Mouse (Mus musculus) A20 (cell line): ENCODE measurements around the gene Cdcp2.
"Not testable (repeated sequence)": the region's sequence is repeated elsewhere in the genome, so short reads cannot be mapped to it uniquely, and the experiment has no call there.

Experiments used
- DNase-seq: peaks from one replicate; pipeline ENCODE4 v3.0.0-alpha.2; 2011; ENCODE audit warnings: low read depth, low spot score

Gene Cdcp2

DNA sequence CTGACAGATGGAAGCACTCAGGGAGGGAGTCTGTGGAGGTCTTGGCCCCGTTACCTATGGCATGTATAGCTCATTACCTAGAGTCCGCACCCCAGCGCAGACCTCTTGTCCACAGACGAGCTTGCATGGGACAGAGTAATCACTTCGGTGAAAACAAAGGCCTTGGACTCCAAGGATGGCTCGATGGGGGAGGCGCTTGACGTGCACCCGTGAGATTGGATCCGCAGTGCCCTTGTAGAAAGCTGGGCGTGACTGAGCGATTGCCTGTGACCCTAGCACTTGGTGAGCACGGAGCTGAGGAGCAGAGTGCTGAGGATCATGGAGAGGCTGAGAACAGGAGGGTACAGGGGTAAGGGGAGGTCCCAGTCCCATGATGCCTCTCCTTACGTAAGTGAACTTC is 5.0 kb upstream of the Cdcp2 start:
- DNase-seq, result no peak

DNA sequence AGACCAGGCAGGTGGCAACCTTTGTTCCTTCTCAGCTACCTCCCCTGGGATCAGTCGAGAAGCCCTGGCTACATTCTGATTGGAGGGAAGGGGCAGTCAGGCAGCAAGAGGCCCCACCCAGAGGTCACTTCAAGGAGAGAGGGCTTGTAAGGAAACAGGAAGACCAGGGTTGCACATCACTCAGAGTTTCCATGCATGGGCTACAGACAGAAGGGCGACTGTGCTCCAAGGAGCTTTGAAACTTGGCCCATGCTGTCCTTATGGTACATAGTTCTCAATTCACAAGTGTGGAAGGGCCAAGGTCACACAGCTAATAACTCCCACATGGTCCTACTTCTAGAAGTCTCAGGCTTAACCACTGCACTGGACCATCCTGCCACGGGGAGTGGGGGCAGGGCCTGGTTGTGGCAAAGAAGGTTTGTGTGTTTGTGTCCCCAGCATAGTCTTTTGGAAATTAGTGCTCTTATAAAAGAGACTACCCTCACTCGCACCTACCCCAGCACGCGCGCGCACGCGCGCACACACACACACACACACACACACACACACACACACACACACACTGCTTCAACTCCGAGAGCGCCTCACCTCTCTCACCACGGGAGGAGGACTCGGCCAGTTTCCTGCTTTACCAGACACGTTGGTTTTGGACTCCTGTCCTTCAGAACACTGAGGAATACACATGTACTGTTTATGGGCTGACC is 2.1 kb upstream of the Cdcp2 start:
- no peak for DNase-seq

DNA sequence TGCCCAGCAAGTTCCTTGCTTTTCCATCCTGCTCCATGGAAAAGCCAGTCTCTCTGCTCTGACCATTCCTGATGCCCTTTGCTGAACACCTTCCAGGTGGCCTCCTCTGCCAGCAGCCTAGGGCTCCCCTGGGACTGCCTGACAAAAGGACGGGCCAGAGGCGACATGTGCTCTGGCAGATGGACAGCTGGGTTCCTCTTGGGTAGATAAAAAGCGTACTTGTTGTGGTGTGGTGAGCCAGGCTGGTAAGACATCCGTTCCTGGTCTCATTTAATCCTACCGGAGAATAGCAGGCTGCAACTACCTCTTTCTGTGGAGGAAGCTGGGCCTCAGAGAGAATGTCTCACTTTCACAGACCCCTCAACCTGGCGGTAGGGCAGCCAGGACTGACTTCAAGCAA is 648 bp upstream of the Cdcp2 start:
- DNase-seq, result no peak

DNA sequence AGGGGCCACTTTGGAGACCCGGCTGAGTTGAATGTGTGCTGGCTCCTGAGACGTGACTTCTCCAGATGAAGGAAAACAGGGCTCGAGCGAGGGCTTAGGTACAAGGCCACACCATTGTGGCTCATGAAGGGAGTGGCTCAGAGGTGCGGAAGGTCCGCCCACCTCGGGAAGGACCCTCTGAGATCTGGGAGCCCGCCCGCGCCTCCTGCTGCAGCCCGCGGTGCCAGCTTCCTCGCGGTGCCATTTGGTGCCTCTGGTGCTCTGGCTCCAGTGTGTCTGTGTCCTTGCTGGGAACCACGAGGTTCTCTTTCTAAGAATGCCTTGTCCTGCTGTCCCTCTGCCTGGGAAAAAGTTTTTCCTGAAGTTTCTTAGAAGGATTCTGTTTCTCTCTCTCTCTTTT is 1.2 kb downstream of the Cdcp2 start:
- DNase-seq, result no peak

DNA sequence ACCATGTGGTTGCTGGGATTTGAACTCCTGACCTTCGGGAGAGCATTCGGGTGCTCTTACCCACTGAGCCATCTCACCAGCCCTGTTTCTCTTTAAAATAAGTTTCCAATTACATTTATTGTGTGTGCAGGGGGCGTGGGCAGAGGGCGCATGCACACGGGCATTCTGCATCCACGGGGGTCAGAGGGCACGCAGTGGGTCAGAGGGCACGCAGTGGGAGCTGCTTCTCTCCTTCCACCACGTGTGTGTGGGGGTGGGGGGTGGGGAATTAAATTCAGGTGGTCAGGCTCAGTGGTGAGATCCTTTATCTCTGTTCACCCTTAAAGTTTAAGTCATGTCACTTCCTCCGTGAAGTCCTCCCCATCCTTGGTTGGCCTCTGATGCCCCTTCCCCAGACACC is 1.7 kb downstream of the Cdcp2 start:
- DNase-seq, result no peak

DNA sequence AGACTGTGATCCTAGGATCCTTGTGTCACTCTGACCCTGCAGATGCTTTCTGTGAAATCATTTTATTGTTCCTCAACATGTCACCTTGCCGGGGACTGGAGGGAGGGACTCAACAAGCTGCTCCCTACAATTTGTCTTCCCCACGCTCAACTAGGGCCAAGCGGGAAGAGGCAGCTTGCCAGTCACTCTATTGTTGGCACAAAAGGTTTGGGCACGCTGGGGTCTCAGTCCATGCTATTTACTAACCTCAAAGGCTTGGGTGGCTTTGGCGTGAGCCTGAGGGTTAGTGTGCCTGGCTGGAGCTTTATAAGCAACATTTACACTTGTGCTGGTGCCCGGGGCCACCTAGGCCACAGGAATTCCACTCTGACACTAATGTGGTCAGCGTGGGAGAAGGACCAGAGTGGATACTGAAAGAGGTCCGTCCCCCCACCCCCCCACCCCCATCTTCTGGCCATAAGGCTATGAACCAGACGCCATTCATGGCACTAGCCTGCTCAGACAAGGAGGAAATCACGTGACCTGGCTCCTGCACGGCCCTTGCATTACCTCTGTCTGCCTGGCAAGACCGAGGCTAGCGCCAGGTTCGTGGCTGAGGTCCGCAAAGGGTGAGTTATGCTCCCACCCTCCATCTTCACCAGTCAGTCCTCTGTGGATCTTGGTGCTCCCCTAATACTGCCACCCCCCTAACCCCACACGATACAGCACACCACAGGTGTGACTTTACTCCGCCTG is 2.3 kb downstream of the Cdcp2 start:
- no peak for DNase-seq

DNA sequence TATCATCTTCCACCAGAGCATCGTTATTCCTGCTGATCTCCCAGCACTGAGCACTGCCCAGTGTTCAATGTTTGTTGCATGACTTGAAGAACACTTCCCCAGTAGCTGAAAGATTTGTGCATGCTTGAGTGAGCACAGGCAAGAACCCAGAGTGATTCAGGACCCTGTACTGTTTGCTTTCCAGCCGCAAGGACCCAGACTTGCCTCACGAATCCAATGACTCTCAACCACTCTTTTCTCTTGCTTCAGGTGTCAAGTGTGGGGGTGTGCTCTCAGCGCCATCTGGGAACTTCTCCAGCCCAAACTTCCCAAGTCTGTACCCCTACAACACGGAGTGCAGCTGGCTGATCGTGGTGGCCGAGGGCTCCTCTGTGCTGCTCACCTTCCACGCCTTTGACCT is 5.5 kb downstream of the Cdcp2 start:
- no peak for DNase-seq

DNA sequence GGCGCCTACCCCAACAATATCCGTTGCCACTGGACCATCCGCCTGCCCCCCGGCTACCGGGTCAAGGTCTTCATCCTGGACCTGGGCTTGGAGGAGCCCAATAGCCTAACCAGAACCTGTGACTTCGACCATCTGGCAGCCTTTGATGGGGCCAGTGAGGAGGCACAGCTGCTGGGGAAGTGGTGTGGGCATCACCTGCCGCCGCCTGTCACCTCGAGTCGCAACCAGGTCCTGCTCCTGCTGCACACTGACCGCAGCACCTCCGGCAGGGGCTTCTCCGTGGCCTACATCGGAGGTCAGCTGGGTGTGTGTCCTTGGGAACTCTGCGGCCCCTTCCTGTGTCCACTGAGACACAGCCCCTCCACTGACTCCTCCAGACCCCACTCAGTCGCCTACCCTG is 10.1 kb downstream of the Cdcp2 start:
- DNase-seq, result no peak

DNA sequence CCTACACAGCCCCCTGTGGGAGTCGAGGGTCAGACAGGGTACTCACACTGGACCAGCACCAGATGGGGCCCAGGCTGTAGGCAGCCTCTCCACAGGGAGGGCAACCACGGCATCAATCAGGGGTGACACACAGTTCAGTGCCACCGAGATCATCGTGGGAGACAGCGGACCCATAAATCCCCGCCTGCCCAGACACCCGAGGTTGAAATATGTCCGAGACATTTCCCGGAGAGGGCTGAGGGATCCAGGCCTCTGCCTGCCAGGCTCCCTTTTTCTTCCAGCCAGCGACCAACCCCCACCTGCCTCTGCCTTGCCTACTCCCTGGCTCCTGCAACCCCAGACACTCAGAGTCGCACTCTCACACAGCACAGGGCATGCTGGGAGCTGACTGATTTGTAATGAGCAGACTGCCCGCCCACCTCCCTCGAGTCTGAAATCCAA is 11.6 kb downstream of the Cdcp2 start:
- no peak for DNase-seq

DNA sequence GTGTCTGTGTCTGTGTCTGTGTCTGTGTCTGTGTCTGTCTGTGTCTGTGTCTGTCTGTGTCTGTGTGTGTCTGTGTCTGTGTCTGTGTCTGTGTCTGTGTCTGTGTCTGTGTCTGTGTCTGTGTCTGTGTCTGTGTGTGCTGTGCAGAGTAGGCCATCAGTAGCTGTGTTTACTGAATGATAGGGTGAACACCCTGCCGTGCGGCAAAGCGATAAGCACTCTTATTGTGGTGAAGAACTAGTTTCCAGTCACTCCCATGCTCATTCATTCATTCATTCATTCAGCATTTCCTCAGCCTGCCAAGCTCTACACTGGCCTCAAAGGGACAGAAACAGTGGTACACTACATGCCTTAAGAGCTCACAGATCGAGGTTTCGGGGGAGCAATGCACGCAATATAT is 12.5 kb downstream of the Cdcp2 start:
- not testable (repeated sequence) for DNase-seq

DNA sequence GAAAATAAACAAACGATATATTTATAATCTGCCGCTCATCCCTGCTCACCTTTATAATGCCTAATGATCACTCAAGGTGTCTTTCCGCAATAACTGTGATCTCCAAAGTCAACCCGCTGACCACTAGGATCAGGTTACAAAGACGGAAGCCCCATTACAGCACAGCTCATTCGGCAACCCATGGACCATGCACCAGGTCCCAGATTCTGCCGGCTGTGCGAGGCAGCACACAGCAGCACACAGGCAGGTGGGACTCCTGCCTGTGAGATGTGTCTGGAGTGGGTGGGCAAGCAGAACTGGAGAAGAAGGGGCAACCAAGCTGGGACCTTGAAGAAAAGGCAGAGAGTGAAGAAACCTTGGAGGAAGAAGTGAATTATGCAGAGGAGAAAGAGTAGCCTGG is 17.6 kb downstream of the Cdcp2 start:
- DNase-seq, result no peak

DNA sequence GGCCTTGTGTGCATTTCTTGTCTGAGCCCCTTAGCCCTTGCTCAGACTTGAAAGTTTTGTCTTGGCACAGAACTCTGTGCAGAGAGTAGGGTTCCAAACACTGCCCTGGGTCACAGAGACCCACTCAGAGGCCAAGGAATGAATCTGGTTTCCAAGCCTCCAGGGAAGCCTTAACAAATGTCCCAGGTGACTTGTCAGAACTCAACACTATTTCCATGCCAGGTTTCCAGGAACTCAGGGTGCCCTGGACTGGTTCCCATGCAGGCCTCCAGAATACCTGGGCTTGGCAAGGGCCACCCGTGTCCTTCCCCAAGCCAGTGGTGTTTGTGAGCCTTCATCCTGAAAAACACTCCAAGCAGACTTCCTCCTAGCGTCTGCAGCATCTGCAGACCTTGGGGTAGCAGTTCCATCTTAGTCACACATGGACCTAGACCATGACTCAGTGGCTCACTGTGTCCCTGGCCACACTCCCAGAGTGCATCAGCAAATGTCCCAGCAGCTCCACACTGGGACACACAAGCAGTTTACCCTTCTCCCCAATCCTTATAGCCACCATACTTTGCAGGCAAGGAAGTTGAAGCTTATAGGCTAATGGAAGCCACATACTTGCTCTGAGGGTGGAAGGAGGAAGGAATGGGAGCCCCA is 21.2 kb downstream of the Cdcp2 start:
- DNase-seq, result no peak

DNA sequence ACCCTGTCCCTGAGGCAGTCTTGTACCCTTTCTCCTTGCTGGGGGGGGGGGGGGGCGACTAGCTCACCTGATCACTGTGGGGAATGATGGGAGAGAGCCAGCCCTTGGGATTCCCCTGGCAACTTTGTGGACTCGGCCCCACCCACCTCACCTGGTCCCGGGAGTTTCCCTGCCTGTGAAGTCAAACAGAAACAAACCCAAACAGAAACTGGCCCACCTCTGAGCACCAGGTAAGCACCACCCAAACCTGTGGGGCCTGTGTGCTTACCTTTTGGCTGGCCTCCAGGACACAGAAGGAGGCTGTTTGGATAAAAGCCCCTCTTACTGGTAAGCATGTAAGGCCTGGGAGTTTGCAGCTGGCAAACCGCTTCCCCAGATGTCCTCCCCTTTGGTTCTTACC is 22.4 kb downstream of the Cdcp2 start:
- no peak for DNase-seq

DNA sequence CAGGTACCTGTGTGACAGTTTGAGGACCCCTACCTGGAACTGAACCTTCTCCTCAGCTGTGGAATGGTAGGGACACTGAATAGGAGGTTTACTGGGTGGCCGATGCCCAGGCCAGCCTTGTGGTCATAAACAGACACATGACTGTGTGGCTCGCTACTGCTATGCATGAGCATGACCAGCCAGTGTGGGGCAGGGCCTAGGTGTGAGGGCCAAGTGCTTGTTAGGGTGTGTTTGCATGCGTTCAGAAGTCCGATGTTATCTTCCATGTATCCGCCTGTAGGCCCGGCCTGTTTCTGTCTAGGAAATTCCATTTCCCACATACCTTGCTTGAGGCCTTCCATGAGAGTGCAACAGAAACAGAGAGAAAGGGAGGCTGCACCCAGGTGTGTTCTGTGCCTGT is 24.0 kb downstream of the Cdcp2 start:
- no peak for DNase-seq

DNA sequence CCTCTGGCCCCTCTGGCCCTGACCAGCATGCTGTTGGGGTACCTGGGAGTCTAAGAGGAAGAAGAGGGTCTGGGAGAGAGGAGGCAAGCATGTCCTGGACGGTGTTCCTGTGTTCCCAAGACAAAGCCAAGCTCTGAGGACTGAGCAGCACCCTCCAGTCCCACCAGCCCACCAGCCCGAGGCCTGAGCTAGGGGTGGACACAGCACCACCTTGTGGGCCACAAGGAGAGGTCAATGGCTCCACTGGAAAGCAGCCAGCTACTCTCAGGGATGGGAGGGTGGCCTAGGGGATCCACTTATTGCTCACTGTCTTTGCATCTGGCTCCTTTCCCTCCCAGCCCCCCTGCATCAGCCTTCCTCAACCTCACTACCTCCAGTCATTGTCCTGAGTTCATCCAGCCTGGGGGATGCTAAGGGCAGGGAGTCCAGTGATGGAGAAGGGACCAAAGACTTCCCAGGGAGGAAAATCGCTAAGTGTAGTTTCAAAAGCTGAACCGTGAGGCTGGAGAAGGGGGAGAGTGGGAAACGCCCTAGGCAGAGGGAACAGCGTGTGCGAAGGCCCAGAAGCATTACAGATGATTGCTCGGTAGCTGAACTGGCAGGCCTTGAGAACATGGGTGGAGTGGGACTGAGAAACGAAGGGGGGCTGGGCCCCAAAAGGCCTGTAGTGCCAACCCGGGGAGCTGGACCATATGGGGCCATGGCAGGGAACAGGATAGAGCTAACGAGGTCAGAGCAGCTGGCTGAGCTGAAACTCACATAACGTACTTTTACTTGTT is 24.7 kb downstream of the Cdcp2 start:
- peak; percentile 21 for DNase-seq

DNA sequence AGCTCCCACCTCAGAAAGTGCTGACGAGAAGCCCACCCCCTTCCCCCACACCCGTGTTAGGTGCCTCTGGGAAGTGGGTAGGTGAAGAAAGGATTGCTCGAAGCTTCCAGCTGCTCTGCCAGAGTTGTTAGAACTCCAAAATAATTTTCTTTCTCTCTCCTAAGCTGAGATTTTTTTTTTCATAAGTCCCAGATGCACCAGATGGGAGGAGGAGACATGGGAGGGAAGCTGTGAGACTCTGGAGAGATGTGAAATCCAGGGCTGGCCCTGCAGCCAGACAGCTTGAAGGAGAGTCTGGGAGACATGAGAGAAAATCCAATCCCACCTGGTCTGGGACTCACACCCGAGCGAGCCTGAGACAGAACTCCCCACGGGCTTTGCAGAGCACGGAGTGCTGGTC is 27.7 kb downstream of the Cdcp2 start:
- DNase-seq, result no peak

DNA sequence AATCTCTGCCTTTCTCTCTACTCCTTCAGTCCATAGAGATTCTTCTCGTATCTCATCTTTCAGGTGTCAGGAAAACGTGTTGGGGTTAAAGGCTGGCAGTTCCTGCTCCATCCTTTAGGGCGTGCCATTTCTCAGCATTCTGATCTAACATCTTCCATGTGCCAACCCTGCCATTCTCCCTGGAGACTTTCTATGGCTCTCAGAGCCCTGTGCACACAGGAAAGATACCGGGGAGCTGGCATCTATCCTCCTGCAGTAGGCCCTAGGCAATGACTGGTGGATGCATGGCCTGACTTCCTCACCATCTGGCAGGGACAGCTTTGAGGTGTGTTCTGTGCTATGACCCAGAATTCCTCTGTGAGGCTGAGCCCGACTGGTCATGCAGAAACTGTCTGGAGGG is 28.4 kb downstream of the Cdcp2 start:
- DNase-seq, result no peak

DNA sequence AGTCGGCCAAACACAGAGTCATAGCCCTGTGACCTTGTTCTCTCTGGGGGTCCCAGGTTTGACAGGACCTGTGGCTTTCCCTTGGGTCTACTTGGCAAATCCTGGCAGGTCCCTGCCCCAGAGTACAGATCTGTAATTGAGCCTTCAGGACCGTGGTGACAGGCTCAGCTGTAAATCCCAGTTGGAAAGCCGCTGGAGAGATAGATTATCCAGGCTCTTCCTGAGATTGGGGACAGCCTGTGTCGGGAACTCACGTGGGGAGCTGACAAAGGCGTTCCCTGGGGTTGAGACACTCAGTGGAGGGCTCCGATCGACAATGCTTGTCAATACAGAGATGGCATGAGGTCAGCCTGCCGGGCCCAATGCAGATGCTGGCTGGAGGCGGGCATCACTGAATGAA is 29.7 kb downstream of the Cdcp2 start:
- no peak for DNase-seq

DNA sequence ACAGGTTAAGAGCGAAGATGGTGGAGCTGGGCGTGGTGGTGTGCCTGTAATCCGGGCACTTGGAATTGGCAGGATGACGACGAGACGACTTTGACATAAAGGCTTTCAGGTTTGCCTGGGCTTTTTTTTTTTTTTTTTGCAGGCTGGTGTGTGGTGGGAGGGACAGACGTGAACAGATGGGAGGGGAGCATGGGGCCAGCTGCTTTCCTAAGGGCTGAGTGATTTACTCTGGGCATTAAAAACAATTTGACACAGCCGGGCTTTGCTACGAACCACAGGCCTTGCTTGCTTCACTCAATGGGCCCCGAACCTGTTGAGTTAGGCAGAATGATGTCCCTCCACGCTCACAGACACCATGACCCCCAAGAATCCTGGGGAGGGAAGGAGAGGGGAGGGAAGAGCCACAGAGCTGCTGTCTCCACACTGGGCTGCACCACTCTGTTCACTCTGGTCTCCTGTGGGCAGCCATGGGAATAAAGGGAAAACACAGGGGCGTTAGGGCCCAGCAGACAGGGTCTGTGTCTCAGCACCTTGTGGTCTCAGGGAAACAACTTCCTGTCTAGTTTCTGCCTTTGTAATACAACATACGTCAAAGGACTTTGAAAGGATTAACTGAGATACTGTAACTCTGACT is 30.3 kb downstream of the Cdcp2 start:
- no peak for DNase-seq

DNA sequence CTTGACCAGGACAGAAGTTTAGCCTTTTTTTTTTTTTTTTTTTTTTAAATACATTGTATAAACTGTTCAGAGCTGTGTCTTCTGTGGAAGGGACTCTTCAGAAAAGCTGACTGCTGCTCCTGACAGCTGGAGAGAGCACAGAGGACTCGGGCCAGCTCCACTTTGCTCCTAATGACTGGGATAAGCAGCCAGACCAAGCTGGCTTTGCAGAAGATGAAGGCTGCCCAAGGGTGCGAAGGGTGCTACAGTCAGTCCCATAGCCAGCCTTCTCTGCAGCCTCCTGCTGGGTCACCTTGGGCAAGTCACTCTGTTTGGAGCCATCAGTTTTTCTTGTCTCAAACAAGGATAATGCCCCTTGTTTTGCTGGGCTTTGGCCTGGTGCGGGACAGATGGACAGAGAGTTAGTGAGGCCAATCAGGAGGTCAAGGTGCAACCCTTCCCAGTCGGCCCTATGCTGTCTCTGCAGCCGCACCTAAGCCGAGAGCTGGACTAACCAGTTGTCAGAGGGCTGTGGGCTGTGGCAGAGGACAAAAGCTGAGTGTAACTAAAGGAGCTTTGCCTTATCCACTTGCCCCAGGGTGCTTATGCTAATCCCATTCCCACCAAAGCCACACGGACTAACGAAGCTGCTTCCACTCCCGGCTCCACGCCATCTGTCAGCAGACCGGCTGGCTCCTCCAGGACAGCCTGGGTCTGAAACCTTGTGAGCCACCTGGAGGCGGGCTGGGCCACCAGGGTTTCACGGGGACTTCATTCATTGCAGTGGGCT is 31.4 kb downstream of the Cdcp2 start:
- no peak for DNase-seq

DNA sequence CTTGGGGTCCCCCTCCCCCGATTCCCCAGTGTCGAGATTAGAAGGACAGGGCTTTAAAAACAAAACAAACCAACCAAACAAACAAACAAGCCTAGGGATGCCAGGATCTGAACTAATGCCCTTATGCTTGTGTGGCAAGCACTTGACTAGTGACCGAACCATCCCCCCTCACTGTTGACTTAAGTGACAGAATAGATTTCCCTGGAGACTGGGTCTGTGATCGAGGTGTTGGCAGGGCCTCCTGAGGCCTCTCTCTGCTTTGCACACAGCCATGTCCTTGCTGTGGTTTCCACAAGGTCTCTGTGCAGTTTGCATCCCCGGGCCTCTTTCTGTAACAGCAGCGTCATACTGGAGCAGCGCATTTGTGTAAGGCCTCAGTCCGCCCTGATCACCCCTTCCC is 32.7 kb downstream of the Cdcp2 start:
- no peak for DNase-seq
